Mouse (Mus musculus) lung, postnatal 4 days (tissue): Measurements from ENCODE around the gene Olfr323.
A peak's percentile ranks its signal among the peaks of the same experiment; 100 is the strongest.

Source experiments
- DNase-seq, 2 experiments: peaks; one replicate each; pipeline ENCODE4 v3.0.0; 2021

The Olfr323 gene

GRCm38 (mm10) chr11:58630401-58630800 lies at the start of gene Olfr323:
Gene Olfr323, minus strand, starts transcription at chr11:58630501.
- DNase-seq, result no peak

GRCm38 (mm10) chr11:58671825-58672224 lies 41.5 kb upstream of the Olfr323 start:
- DNase-seq, result no peak

- DNase-seq, result no peak
Observed at GRCm38 (mm10) chr11:58669252-58669651, 39.0 kb upstream of the Olfr323 start.

- DNase-seq, result no peak
Observed at GRCm38 (mm10) chr11:58658596-58658995, 28.3 kb upstream of the Olfr323 start, which contains the start of gene Olfr322. Gene Olfr322, plus strand, starts transcription at chr11:58658782.

- no peak for DNase-seq
Observed at GRCm38 (mm10) chr11:58655151-58655550, 24.9 kb upstream of the Olfr323 start.

- DNase-seq, result peak in 1 of 2 experiments; percentile 28
Observed at GRCm38 (mm10) chr11:58643350-58643749, 13.0 kb upstream of the Olfr323 start.

GRCm38 (mm10) chr11:58641638-58642358 lies 11.5 kb upstream of the Olfr323 start:
- DNase-seq, result no peak

- no peak for DNase-seq
Observed at GRCm38 (mm10) chr11:58641057-58641456, 10.8 kb upstream of the Olfr323 start.

GRCm38 (mm10) chr11:58640272-58640867 lies 10.1 kb upstream of the Olfr323 start, which contains the start of gene Trim58:
Gene Trim58, plus strand, starts transcription at chr11:58640465.
- peak in 1 of 2 experiments; percentile 26 for DNase-seq

- DNase-seq, result no peak
Observed at GRCm38 (mm10) chr11:58638176-58638701, 7.9 kb upstream of the Olfr323 start.

- peak; percentile 39 to 56 for DNase-seq
Observed at GRCm38 (mm10) chr11:58636376-58636977, 6.2 kb upstream of the Olfr323 start.

- no peak for DNase-seq
Observed at GRCm38 (mm10) chr11:58634878-58635277, 4.6 kb upstream of the Olfr323 start.

- DNase-seq, result no peak
Observed at GRCm38 (mm10) chr11:58626146-58626545, 4.2 kb downstream of the Olfr323 start.

GRCm38 (mm10) chr11:58618793-58619192 lies 11.5 kb downstream of the Olfr323 start:
- no peak for DNase-seq

- DNase-seq, result no peak
Observed at GRCm38 (mm10) chr11:58618369-58618768, 11.9 kb downstream of the Olfr323 start.

GRCm38 (mm10) chr11:58615975-58616374 lies 14.3 kb downstream of the Olfr323 start, which contains the start of gene 2210407C18Rik:
Gene 2210407C18Rik, minus strand, starts transcription at chr11:58616075.
- DNase-seq, result no peak

GRCm38 (mm10) chr11:58614526-58614925 lies 15.8 kb downstream of the Olfr323 start:
- peak; percentile 8 to 69 for DNase-seq

- no peak for DNase-seq
Observed at GRCm38 (mm10) chr11:58613359-58613758, 16.9 kb downstream of the Olfr323 start.

GRCm38 (mm10) chr11:58607030-58607429 lies 23.3 kb downstream of the Olfr323 start:
- DNase-seq, result no peak

- DNase-seq, result no peak
Observed at GRCm38 (mm10) chr11:58606177-58606919, 24.0 kb downstream of the Olfr323 start.

- DNase-seq, result no peak
Observed at GRCm38 (mm10) chr11:58605228-58605627, 25.1 kb downstream of the Olfr323 start.

GRCm38 (mm10) chr11:58604688-58605087 lies 25.6 kb downstream of the Olfr323 start:
- no peak for DNase-seq
